Mouse (Mus musculus) monocyte, adult 5-6 weeks (primary cell): ENCODE results near the gene Adam8. TPM values are rescaled to one million over a fixed set of nuclear protein-coding genes. Genes with fewer than 3 reads are reported as not detected.
A peak's percentile ranks its signal among the peaks of the same experiment; 100 is the strongest.

ENCODE experiments used
- ATAC-seq: fragments of 153-309, 156-312 bp; replicated peaks from 2 replicates; pipeline ENCODE4 v1.8.0; 2017; ENCODE audit warnings: mild to moderate bottlenecking; ENCODE audit not compliant: low TSS enrichment, insufficient number of reproducible peaks, severe bottlenecking, poor library complexity, low FRiP score
- total RNA-seq: library from RNA; stranded (forward); fragments of 200-1000, 200-491, 200-594 nt; gene quantifications from 3 replicates; pipeline ENCODE4 v1.2.3, GENCODE M21; 2017

Adam8 gene
- 10.2 to 54.2 TPM (median 40.8 TPM) in 3 replicates for total RNA-seq

- ATAC-seq, result peak; percentile 64
Observed at GRCm38 (mm10) chr7:139992406-139992805, at the start of gene Adam8. Gene Adam8, minus strand, starts transcription at chr7:139992562.

GRCm38 (mm10) chr7:140037171-140037555, 44.8 kb upstream of the Adam8 start:
- no peak for ATAC-seq

GRCm38 (mm10) chr7:140036281-140037170, 44.2 kb upstream of the Adam8 start, which contains the start of the genes Zfp511 and Tubgcp2:
Gene Zfp511, plus strand, starts transcription at chr7:140036391.
Gene Tubgcp2, minus strand, starts transcription at chr7:140036669.
- ATAC-seq, result peak; percentile 94

- no peak for ATAC-seq
Observed at GRCm38 (mm10) chr7:140035456-140035855, 43.1 kb upstream of the Adam8 start.

GRCm38 (mm10) chr7:140033386-140033785, 41.0 kb upstream of the Adam8 start:
- ATAC-seq, result no peak

DNA sequence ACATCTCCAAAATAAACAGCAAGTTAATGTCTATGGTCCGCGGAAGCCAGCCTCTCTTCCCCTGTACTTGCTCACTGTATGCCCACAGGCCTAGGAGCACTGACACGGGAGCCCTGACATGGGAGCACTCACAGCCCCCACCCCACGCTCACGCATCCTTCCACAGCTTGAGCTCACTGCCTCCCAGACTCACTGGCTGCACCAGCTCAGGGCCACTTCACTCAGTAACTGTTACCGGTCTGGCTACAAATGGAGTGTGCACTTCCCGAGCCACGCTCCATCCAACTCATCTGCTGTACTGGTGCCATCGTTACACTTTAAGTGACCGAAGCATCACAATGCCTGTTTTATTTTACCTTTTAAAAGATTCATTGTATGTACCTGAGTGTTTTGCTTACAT, 40.0 kb upstream of the Adam8 start:
- no peak for ATAC-seq

- ATAC-seq, result no peak
Observed at GRCm38 (mm10) chr7:140031771-140032170, 39.4 kb upstream of the Adam8 start.

DNA sequence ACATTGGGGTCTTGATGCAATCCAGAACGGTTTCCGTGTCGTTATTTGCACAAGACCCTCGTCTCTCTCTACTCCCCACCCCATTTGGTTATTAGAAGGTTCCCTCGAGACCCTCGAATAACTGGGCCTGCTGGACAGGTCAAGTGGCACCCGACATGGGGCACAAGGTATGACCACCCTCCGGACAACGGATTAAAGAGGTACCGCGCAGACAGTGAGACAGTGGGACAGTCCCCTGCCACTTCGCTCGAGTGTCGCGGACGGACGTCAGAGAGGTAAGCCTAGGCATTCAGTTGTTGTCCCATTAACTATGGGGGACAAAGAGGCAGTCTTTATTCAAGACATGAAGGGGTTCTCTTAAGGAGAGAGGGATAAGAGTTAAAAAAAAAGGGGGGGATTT, 19.0 kb upstream of the Adam8 start:
- ATAC-seq, result no peak

DNA sequence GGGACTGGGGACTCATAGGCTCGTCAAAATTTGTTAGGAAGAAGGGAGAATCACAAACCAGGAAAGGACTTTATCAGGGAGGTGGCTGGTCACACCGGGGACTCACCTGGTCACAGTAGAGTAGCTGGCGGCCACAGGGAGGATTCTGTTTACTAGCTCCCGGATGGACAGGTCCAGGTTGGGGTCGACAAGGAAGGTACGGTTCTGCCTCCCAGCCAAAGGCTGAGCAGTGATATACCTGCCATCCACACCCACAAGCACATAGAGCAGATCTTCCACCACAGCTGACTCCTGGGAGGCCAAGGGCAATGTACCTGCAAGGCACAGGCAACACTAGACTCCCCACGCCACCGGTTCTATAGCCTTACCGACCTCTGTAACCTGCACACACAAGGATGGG, 15.4 kb upstream of the Adam8 start:
- no peak for ATAC-seq

DNA sequence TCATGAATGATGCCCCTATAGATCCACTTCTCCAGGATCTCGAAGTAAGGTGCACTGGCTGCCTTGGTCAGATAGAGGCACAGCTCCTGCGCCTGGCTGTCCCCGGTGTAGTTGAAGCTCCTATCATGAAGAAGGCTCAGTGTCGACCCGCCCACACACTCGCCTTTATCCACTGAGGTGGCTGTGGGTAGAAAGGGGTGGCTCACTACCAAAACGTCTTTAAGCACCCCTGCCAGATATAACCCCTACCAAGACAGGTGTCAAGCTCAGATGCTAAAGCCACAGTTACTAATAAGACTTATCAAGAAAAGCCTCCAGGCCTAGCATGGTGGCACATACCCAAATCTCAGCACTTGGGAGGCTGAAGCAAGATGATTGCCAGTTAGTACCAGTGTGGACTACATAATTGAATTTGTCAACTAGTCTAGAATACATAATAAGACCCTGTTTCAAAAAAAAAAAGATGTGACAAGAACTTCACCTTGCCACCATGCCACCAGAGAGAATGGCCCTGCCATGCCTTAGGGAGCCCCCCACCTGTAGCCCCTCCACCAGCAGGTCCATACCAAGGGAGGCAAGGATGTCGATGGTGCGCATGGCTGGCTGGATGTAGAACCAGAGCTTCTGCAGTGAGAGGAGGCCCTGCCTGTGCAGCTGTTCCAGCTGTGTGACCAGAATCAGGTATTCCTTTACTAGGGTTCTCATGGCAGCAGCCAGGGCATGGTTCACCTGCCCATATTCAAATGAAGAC, 14.7 kb upstream of the Adam8 start:
- no peak for ATAC-seq

DNA sequence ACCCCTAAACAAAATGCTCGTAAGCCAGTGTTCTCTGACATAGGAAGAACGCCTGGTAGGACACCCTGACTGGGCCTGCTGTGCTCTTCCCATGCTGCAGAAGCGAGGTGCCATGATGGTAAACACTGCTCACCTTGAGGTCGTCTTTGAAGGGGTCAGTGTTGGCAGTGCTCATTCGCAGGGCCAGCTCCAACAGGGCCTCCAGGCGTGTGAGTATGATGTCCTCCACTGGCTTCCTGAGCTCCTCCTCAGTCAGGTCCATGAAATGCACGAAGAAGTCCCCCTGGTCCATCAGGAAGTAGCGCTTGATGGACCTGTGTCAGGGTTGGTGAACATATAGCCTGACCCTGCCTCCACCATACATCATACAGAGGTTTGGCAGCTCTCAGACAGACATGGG, 12.3 kb upstream of the Adam8 start:
- ATAC-seq, result no peak

- ATAC-seq, result no peak
Observed at GRCm38 (mm10) chr7:140001086-140001740, 8.9 kb upstream of the Adam8 start.

- no peak for ATAC-seq
Observed at GRCm38 (mm10) chr7:139998691-139999350, 6.5 kb upstream of the Adam8 start.

DNA sequence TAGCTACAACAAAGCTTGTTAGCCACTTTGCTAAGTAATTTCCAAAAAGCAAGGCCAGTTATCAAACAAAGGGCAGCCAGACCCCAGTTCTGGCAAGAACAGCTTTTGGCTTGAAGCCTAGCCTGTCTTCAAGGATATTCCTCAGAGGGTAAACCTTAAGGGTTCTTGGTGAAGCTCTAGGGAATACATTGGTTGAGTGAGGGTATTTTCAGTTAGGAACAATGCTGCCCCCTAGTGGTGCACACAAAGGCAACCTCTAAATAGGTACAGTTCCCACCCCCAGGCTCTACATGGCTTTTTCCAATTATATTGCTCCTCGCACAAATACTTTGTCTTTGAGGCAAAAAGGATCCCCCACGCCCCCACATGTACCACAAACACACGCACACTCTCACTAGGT, 2.3 kb upstream of the Adam8 start:
- peak; percentile 41; the same call in 1 of the 2 replicates for ATAC-seq

DNA sequence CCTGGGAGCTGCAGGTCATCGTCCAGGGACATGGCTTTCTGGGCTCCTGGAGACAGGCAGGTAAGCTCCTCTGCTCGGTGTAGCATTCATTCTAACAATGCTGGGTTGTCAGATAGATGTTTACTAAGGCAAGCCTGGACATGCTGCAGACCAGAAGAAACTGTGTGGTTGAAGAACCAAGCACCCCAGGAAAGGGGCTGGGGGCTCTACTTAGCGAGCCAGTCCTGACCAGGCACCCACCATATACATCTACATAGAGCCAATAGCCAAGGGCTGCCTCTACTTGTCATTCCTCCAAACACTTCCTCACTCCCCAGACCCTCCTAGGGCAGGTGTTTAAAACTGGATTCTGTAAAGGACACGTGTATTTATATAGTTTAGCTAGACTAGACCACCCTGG, 1.8 kb upstream of the Adam8 start:
- no peak for ATAC-seq

DNA sequence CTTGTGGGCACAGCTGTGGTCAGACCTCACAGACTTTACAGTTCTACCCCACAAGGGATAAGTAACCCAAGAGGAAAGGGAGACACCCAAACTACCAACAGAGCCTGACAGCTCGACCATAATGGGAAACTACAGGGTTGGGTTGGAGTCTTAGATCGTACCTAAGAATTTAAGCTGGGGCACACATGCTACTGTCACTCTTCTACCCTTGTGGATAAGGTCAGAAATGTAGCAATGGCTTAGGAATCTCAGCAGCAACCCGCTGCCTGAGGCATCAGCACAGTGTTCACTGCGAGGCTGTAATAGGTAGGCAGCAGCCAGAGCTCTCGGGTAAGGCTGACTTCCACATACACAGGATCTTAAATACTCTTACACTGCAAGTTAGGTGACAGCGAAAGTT, 1.2 kb upstream of the Adam8 start:
- ATAC-seq, result no peak

- ATAC-seq, result no peak
Observed at GRCm38 (mm10) chr7:139990864-139991394, 1.4 kb downstream of the Adam8 start.

- no peak for ATAC-seq
Observed at GRCm38 (mm10) chr7:139988272-139988671, 4.1 kb downstream of the Adam8 start.

DNA sequence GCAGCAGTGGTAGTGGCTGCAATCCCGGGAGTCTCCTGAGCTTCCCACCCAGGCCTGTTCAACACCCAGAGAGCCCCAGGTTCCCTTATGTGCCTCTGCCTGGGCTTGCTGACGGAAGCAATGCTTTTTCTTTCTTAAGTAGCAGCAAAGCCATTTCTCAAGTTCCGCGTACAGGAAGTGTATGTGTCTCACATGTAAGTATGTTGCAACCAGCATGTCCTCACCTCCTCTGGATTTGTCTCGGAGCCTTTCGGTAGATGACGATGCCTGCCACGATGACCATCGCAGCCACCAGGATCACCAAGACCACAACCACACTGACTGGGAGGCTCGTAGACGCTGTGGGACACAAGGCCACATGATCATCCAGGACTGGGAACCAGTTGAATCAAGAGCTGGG, 7.9 kb downstream of the Adam8 start:
- ATAC-seq, result peak; percentile 86
